Mouse (Mus musculus) frontal cortex, postnatal 10 days (tissue): ENCODE results near the gene Stpg3.

ENCODE experiments used
- DNase-seq, 2 experiments: peaks; one replicate each; pipeline ENCODE4 v3.0.0; 2022; ENCODE audit warnings: low spot score in 2 of 2, mixed read lengths in 1 of 2

Gene Stpg3

GRCm38 (mm10) chr2:25236614-25237013 is 22.2 kb upstream of the Stpg3 start, which contains the start of gene Rnf224:
Gene Rnf224, minus strand, starts transcription at chr2:25236787.
- no peak for DNase-seq

GRCm38 (mm10) chr2:25234551-25235220 is 20.2 kb upstream of the Stpg3 start:
- no peak for DNase-seq

DNA sequence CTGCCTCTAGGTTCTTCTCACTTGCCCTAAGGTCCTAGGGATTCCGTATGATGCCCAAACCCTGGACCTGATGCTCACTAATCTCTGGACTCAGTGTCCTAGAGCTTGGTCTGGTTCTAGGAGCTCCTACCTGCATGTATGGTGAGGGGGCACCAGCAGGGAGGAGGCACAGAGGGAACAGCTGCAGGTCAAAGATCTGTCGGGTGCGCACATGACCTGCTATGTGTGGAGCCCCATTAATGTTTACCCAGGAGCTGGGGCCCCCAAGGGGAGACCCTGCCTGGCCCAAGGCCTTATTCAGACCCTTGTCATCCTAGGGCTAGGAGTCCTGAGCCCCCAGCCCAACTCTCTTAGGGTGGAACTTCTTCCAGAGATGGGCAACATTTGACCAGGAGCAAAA is 19.6 kb upstream of the Stpg3 start, which contains the start of gene Slc34a3:
Slc34a3 (minus strand) TSS at position 315 of the 400 bp plus-strand sequence.
- no peak for DNase-seq

DNA sequence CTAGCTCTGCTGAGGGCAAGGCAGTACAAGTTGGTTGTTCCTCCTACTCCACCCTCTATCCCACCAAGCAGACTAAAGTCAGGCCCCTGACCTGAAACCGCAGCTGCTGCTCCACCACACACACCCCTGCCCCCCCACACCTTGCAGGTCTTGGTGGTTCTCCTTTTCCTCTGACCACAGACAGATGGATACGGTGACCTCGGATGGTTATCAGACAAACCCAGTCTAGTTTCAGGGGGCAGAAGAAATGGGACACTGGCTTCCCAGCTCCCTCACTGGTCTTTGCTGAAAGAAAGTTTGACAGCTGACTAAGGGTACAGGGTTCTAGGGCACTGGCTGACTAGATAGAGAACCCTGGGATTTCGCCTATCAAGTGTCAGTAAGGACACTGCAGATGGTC is 19.0 kb upstream of the Stpg3 start:
- DNase-seq = no peak

DNA sequence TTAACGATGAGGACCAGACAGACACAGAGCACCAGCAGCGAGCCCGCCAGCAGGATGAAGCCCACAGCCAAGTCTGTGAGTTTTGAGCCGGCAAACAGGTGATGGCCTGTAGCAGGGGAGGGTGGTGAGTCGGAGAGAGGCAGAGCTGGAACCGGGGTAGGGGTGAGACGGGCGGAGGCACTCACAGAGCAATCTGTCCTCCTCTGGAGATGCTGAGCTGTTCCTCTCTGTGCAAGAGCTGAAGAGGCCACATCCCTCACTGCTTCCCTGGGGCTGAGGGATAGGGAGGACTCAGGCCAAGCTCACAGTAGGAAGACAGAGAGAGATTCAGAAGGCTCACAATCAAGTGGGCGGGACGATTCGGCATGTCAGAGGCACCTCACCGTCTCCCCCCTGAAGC is 16.6 kb upstream of the Stpg3 start:
- no peak for DNase-seq

- DNase-seq = no peak
These were observed 16.1 kb upstream of the Stpg3 start for GRCm38 (mm10) chr2:25230581-25230980.

GRCm38 (mm10) chr2:25229582-25229981 is 15.1 kb upstream of the Stpg3 start:
- no peak for DNase-seq

DNA sequence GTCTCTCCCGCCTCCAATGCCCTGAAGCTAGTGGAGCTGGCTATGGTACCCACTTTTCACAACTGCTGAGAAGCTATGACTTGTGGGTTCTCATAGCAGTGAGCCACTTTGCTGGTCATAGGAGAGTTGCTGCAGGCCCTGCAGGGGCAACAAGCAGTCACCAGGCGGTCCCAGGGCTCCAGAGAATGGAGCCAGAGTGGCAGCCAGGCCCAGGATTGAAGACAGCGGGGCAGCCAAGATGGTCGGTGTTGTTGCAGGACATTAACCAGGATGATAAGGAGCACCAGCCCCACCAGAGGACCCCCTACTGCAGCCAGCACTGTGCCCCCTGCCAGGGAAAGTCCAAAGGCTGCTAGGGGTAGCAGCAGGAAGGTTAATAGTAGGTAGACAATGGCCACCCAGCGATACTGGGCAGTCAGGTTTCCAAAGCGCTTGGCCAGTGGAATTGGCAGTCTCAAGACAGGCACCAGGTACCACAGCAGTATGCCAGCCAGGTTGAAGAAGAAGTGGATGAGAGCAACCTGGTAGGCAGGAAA is 14.6 kb upstream of the Stpg3 start:
- DNase-seq = no peak

DNA sequence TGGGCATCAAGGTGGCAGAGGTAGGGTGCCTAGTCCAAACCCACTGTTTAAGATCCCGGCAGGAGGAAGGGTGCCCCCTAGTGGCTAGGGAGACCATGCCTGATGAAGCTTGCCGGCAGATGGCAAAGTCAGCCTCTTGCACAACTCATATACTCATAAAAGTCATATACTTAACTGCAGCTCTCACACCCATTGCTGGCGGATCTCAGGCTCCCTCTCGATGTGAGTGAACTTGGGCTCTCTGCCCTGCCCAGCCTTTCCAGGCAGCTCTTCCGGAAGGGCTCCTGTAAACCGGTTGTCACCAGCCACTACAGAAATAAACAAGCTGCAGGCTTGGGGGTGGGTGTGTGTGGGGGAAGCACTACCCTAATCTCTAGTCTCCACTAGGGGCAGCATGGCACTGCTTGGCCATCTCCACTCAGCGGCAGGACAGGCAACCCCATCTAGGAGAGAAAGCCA is 14.0 kb upstream of the Stpg3 start:
- DNase-seq = peak; percentile 80

DNA sequence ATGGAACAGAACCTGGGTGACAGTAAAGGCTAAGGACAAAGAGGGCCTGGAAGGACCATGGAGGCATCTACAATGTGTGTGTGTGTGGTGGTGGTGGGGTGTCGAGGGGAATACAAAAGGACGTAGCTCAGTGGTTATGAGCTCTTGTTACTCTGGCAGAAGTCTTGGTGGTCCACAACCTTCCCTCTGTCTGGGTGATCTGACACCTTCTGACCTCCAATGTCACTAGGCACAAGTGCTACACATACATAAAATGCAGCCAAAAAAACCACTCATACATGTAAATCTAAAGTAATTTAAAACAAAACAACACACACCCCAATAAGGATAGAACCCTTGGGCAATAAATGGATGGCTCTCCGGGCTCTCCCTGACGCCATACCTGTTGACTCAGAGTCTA is 13.0 kb upstream of the Stpg3 start:
- no peak for DNase-seq

DNA sequence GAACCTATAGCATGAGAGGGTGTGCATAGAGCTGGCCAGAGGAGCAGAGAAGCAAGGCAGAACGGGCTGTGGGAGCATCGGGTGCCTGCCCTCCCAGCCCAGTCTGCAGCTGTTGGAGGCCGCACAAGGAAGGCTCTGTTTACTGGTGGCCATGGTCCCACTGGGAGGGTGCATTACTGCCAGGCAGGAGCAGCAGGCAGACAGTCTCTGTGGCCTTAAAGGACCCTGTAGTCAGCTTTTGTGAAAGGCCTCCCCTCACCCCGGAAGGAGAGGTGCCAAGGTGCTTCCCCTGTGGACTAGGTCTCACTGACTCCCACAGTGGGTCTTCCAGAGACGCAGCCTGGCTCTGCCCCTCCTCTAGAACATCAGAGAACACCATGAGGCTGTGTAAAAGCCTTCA is 12.4 kb upstream of the Stpg3 start:
- peak; percentile 41 to 65 for DNase-seq

DNA sequence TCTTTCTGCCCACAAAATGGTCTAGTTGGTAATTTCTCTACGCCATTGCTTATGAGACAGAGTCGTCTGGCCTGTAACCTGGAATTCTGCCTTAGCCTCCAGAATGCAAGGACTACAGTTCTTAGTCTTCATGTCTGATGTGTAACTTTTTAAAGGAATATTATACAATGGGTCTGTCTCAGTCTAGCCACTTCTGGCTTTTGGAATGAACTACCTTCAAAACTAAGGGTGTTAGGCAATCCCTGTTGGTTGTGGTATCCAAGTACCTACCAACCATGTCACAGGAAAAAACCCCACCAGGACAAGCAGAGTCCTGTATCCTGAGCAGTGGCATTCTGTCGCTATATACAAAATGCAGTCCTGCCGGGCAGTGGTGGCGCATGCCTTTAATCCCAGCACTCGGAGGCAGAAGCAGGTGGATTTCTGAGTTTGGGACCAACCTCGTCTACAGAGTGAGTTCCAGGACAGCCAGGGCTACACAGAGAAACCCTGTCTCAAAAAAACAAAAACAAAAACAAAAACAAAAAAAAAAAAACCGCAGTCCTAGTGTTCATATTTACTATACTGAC is 11.5 kb upstream of the Stpg3 start:
- DNase-seq = no peak

GRCm38 (mm10) chr2:25224766-25225752 is 10.6 kb upstream of the Stpg3 start:
- DNase-seq = peak; percentile 99 to 100

DNA sequence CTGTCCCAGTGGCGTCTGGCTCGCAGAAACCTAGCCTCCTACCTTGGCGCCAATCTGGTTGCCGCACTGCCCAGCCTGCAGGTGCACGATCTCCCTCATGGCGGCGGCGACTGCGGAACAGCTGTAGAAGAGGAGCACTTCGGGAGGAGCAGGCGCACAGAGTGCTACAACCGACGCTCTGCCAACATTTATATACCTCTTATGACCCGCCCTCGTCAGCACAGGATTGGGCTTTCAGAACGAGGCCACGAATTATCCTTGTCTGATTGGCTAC is 10.0 kb upstream of the Stpg3 start, which contains the start of gene Tubb4b:
Tubb4b (minus strand) TSS at position 211 of the 274 bp plus-strand sequence.
- no peak for DNase-seq

GRCm38 (mm10) chr2:25223681-25224491 is 9.4 kb upstream of the Stpg3 start:
- peak in 1 of 2 experiments; percentile 58 for DNase-seq

DNA sequence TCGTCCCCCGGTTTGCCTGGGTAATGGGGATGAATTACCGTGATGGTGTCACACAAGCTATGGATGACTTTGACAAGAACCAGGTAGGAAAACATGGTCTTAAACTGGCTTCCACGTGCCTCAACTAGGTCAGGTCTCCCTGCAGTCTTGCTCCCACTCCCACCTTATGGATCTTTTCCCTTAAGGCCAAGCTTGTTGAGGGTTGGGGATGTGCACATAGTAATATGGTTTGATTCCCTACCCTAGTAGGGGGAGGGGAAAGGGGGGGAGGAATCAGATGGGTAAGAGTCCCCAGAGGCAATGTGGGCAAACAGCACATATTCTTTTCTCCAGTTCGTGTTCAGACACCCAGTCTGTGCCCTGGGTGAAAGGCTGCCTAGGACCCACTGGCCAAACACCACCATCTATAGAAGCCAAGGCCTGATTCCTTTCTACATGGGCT is 6.9 kb upstream of the Stpg3 start:
- no peak for DNase-seq

- DNase-seq = no peak
These were observed 4.0 kb upstream of the Stpg3 start, which contains the start of gene Fam166a for GRCm38 (mm10) chr2:25218445-25218844. Gene Fam166a, plus strand, starts transcription at chr2:25218745.

DNA sequence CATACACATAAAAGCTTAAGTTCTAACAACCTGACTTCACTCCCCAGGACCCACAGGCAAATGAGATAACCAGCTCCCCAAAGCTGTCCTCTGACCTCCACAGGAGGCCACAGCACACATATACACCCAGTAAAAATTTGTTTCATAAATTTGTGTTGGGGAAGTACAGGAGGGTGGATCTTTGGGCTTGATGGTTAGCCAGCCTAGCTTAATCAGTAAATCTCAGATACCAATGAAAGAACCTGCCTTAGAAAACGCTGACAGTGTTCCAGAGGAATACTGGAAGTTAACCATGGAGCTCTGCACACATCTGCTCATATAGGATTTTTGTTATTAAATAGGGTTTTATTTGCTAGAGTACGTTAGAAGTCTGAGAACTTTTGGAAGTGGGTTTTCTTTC is 3.2 kb upstream of the Stpg3 start:
- no peak for DNase-seq

- no peak for DNase-seq
These were observed 1.1 kb downstream of the Stpg3 start for GRCm38 (mm10) chr2:25213266-25213865.

- DNase-seq = peak; percentile 79 to 83
These were observed 3.2 kb downstream of the Stpg3 start, which contains the start of gene Nelfb for GRCm38 (mm10) chr2:25211121-25211670. Gene Nelfb, minus strand, starts transcription at chr2:25211489.
